In genomic region chr4:129266821-129267220, GRCm38 (mm10) we compare ENCODE assay signal across 14 mouse cellular contexts. TPM values are rescaled to one million over a fixed set of nuclear protein-coding genes. Genes with fewer than 3 reads are reported as not detected.
"Had no signal": no experiment of that assay in that cellular context is flagged by ENCODE, and none has a peak within 500 bp of the region (broad histone marks: within the 10 kb centered on the region; RNA-seq: fewer than 3 reads in every experiment).

No protein-coding gene starts in this region.

- ATAC-seq: liver, postnatal 0 days had no signal

- H3K9ac ChIP-seq: limb, embryonic 12.5 days; liver, embryonic 13.5 days; liver, postnatal 0 days; neural tube, embryonic 15.5 days had no signal

- H3K4me3 ChIP-seq: layer of hippocampus, adult 2 months; limb, embryonic 12.5 days; liver, embryonic 13.5 days; myocyte; neural tube, embryonic 15.5 days had no signal

- H3K4me1 ChIP-seq: neural tube, embryonic 15.5 days had no signal

- H3K4me2 ChIP-seq: limb, embryonic 12.5 days; liver, embryonic 13.5 days; neural tube, embryonic 15.5 days had no signal

- H3K36me3 ChIP-seq: limb, embryonic 12.5 days; liver, embryonic 13.5 days; neural tube, embryonic 15.5 days had no signal

- DNase-seq: kidney, adult 18-20 months; kidney, postnatal 10 days; kidney, postnatal 4 days; liver; liver, embryonic 13.5 days; liver, postnatal 0 days; right cerebral cortex, adult 18-20 months; right cerebral cortex, postnatal 25 days; thymus, postnatal 4 days had no signal

- H3K27me3 ChIP-seq: limb, embryonic 12.5 days; liver, embryonic 13.5 days; neural tube, embryonic 15.5 days had no signal

- H3K9me3 ChIP-seq: limb, embryonic 12.5 days; liver, embryonic 13.5 days; neural tube, embryonic 15.5 days had no signal

- H3K27ac ChIP-seq: layer of hippocampus, adult 2 months; limb, embryonic 12.5 days; liver, embryonic 13.5 days; neural tube, embryonic 15.5 days had no signal

RNA-seq across cellular contexts. Expression of gene Sync, which starts 20.6 kb away (rescaled TPM):
- total RNA-seq: megakaryocyte-erythroid progenitor cell, adult 5-6 weeks had no signal
- polyA plus RNA-seq: liver, postnatal 0 days had no signal
